Mouse (Mus musculus): ENCODE data around the gene Fam102a. TPM values are rescaled to one million over a fixed set of nuclear protein-coding genes. Genes with fewer than 3 reads are reported as not detected.

Fam102a gene
- polyA plus RNA-seq, 2 experiments, result 0.88 to 0.91 TPM

- no peak for ATAC-seq (ENCODE audit: insufficient read depth)
- no peak overlapping the region for H3K27ac ChIP-seq
- H3K9ac ChIP-seq (replicated peaks), result no peak overlapping the region
- H3K4me3 ChIP-seq (ENCODE audit: insufficient read depth in 1 of 2, low read depth in 2 of 2, low read length in 2 of 2), result no peak overlapping the region
- no peaks in the 10 kb centered on the region for H3K9me3 ChIP-seq (ENCODE audit: control insufficient read depth, low read length)
- no peak overlapping the region for H3K4me2 ChIP-seq (ENCODE audit: low read depth)
- WGBS (ENCODE audit: insufficient replicate concordance), result 74% methylated on average over 5 of the region's 5 CpGs
- no peaks in the 10 kb centered on the region for H3K36me3 ChIP-seq (replicated peaks; ENCODE audit: control insufficient read depth, insufficient read depth, low read depth)
- DNase-seq (ENCODE audit: low read depth in 3 of 3, low spot score in 3 of 3), result no peak
- H3K27me3 ChIP-seq (ENCODE audit: control insufficient read depth, insufficient read depth, low read length), result no peaks in the 10 kb centered on the region
- H3K4me1 ChIP-seq (replicated peaks; ENCODE audit: control insufficient read depth in 2 of 2, insufficient read depth in 2 of 2, low read length in 1 of 2), result peaks cover 8 to 13% of the 10 kb centered on the region in 2 experiments
- TF ChIP-seq CTCF (IDR thresholded peaks at IDR 0.05; ENCODE audit: low read depth) (no peak), EP300 (IDR thresholded peaks at IDR 0.05; ENCODE audit: low read depth) (no peak)
Observed at GRCm38 (mm10) chr2:32597699-32598098, 62.6 kb downstream of the Fam102a start.

DNA sequence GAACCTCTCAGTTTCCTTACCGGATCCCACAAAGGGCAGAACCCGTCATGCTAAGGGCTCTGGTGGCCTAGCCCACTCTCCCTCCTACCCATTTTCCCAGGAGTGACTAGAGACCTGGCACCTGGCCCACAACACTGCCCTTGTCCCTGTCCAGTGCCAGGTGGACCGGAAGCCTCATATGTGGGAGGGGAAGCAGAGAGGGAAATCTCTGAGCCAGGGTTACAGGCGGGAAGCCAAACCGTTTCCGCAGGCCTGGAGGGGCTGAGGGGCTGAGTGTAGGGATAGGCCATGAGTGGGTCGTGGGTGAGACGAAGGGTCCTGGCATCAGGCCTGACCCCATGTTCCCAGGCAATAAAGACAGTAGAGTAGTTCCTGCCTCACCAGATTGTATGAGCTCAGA is 63.4 kb downstream of the Fam102a start:
- Histone ChIP-seq H3K4me3 (ENCODE audit: insufficient read depth in 1 of 2, low read depth in 2 of 2, low read length in 2 of 2) (no peak overlapping the region), H3K36me3 (replicated peaks; ENCODE audit: control insufficient read depth, insufficient read depth, low read depth) (no peaks in the 10 kb centered on the region), H3K9me3 (ENCODE audit: control insufficient read depth, low read length) (no peaks in the 10 kb centered on the region), H3K27me3 (ENCODE audit: control insufficient read depth, insufficient read depth, low read length) (no peaks in the 10 kb centered on the region), H3K4me2 (ENCODE audit: low read depth) (no peak overlapping the region), H3K4me1 (replicated peaks; ENCODE audit: control insufficient read depth in 2 of 2, insufficient read depth in 2 of 2, low read length in 1 of 2) (peaks cover 8 to 13% of the 10 kb centered on the region in 2 experiments), H3K27ac (no peak overlapping the region), H3K9ac (replicated peaks) (no peak overlapping the region)
- no peak for ATAC-seq (ENCODE audit: insufficient read depth)
- TF ChIP-seq CTCF (IDR thresholded peaks at IDR 0.05; ENCODE audit: low read depth), result no peak
- TF ChIP-seq EP300 (IDR thresholded peaks at IDR 0.05; ENCODE audit: low read depth), result no peak
- DNase-seq (ENCODE audit: low read depth in 3 of 3, low spot score in 3 of 3), result no peak
- WGBS (ENCODE audit: insufficient replicate concordance), result 74% methylated on average over 8 of the region's 8 CpGs

- Histone ChIP-seq H3K4me1 (replicated peaks; ENCODE audit: control insufficient read depth in 2 of 2, insufficient read depth in 2 of 2, low read length in 1 of 2) (peaks cover 8 to 13% of the 10 kb centered on the region in 2 experiments), H3K27ac (no peak within 1 kb of the TSS), H3K9ac (replicated peaks) (no peak within 1 kb of the TSS), H3K27me3 (ENCODE audit: control insufficient read depth, insufficient read depth, low read length) (no peaks in the 10 kb centered on the region), H3K4me2 (ENCODE audit: low read depth) (no peak within 1 kb of the TSS), H3K9me3 (ENCODE audit: control insufficient read depth, low read length) (no peaks in the 10 kb centered on the region), H3K4me3 (ENCODE audit: insufficient read depth in 1 of 2, low read depth in 2 of 2, low read length in 2 of 2) (no peak within 1 kb of the TSS), H3K36me3 (replicated peaks; ENCODE audit: control insufficient read depth, insufficient read depth, low read depth) (no peaks in the 10 kb centered on the region)
- no peak for TF ChIP-seq CTCF (IDR thresholded peaks at IDR 0.05; ENCODE audit: low read depth)
- no peak for TF ChIP-seq EP300 (IDR thresholded peaks at IDR 0.05; ENCODE audit: low read depth)
- 78% methylated on average over 3 of the region's 3 CpGs for WGBS (ENCODE audit: insufficient replicate concordance)
- no peak for ATAC-seq (ENCODE audit: insufficient read depth)
- DNase-seq (ENCODE audit: low read depth in 3 of 3, low spot score in 3 of 3), result no peak
Observed at GRCm38 (mm10) chr2:32599409-32599808, 64.3 kb downstream of the Fam102a start, which contains the start of gene St6galnac6. St6galnac6 (plus strand) TSS chr2:32599709.

GRCm38 (mm10) chr2:32601417-32602065 is 66.4 kb downstream of the Fam102a start:
- ATAC-seq (ENCODE audit: insufficient read depth) (peak; percentile 77), DNase-seq (ENCODE audit: low read depth in 3 of 3, low spot score in 3 of 3) (peak; percentile 70 to 75 (median 74))
- no peak overlapping the region for H3K27ac ChIP-seq
- TF ChIP-seq CTCF (IDR thresholded peaks at IDR 0.05; ENCODE audit: low read depth) (peak; percentile 83), EP300 (IDR thresholded peaks at IDR 0.05; ENCODE audit: low read depth) (no peak)
- no peaks in the 10 kb centered on the region for H3K36me3 ChIP-seq (replicated peaks; ENCODE audit: control insufficient read depth, insufficient read depth, low read depth)
- WGBS (ENCODE audit: insufficient replicate concordance), result 30% methylated on average over 8 of the region's 8 CpGs
- no peak overlapping the region for H3K4me3 ChIP-seq (ENCODE audit: insufficient read depth in 1 of 2, low read depth in 2 of 2, low read length in 2 of 2)
- peak overlapping the region; percentile 72 for H3K4me2 ChIP-seq (ENCODE audit: low read depth)
- no peaks in the 10 kb centered on the region for H3K27me3 ChIP-seq (ENCODE audit: control insufficient read depth, insufficient read depth, low read length)
- H3K9ac ChIP-seq (replicated peaks), result no peak overlapping the region
- peaks cover 10 to 16% of the 10 kb centered on the region in 2 experiments for H3K4me1 ChIP-seq (replicated peaks; ENCODE audit: control insufficient read depth in 2 of 2, insufficient read depth in 2 of 2, low read length in 1 of 2)
- no peaks in the 10 kb centered on the region for H3K9me3 ChIP-seq (ENCODE audit: control insufficient read depth, low read length)

DNA sequence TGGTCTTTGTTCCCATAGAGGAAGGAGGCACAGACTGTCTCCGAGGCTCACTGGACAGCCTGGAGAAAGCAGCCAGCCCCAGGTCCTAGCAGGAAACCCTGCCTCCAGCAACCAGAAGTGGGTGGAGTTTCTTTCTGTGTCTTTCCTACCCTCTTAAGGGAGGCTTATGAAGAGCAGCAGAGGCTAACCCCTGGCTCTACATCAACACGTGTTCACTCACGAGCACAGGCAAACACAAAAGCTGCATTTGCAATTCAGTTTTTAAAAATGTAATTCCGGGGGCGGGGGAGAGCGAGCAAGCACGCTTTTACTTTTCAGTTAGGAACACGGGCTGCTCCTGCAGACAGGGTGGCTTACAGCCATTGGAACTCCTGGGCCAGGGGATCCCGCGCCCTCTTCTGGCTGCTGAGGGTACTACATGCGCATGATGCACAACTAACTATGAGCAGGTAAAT is 67.5 kb downstream of the Fam102a start:
- TF ChIP-seq CTCF (IDR thresholded peaks at IDR 0.05; ENCODE audit: low read depth) (peak; percentile 96), EP300 (IDR thresholded peaks at IDR 0.05; ENCODE audit: low read depth) (no peak)
- WGBS (ENCODE audit: insufficient replicate concordance), result 0% methylated on average over 11 of the region's 11 CpGs
- Histone ChIP-seq H3K4me1 (replicated peaks; ENCODE audit: control insufficient read depth in 2 of 2, insufficient read depth in 2 of 2, low read length in 1 of 2) (peaks cover 11 to 17% of the 10 kb centered on the region in 2 experiments), H3K36me3 (replicated peaks; ENCODE audit: control insufficient read depth, insufficient read depth, low read depth) (no peaks in the 10 kb centered on the region), H3K27me3 (ENCODE audit: control insufficient read depth, insufficient read depth, low read length) (no peaks in the 10 kb centered on the region), H3K9ac (replicated peaks) (peak overlapping the region; percentile 40), H3K27ac (no peak overlapping the region), H3K9me3 (ENCODE audit: control insufficient read depth, low read length) (no peaks in the 10 kb centered on the region), H3K4me3 (ENCODE audit: insufficient read depth in 1 of 2, low read depth in 2 of 2, low read length in 2 of 2) (peak overlapping the region; percentile 50 to 63), H3K4me2 (ENCODE audit: low read depth) (peak overlapping the region; percentile 72)
- peak; percentile 52 for ATAC-seq (ENCODE audit: insufficient read depth)
- peak in 1 of 3 experiments; percentile 70 for DNase-seq (ENCODE audit: low read depth in 3 of 3, low spot score in 3 of 3)

All from liver, embryonic 14.5 days (tissue).